Mouse (Mus musculus): Measurements from ENCODE around the gene Bst1. TPM values are rescaled to one million over a fixed set of nuclear protein-coding genes. Genes with fewer than 3 reads are reported as not detected.

Bst1 gene
- polyA plus RNA-seq, 1 experiment from 2014 or later, result not detected

DNA sequence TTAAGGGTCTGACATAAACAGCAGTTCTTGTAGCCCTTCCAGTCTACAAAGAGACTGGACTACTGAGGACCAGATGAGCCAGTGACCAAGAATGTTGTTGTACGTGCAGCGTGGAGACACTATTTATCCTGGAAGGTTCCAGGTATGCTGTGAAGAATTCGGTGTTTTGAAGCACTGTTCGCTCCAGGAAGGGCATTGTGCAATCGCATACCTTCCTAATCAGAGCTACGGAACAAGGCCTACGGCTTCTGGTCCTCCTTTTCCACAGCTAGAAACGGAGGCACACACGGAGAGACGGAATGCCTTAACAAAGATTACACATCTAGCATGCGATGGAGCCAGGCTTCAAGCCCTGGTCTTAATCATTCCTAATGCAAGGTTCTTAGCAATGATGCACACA is 2.1 kb downstream of the Bst1 start:
- H3K9me3 ChIP-seq (replicated peaks), result no peaks in the 10 kb centered on the region
- no peak overlapping the region for H3K4me3 ChIP-seq
- H3K4me1 ChIP-seq, result no peaks in the 10 kb centered on the region
- no peaks in the 10 kb centered on the region for H3K27me3 ChIP-seq
- no peak overlapping the region for H3K4me2 ChIP-seq
- no peak overlapping the region for H3K9ac ChIP-seq
- WGBS, result 93% methylated on average over 11 of the region's 11 CpGs
- no peaks in the 10 kb centered on the region for H3K36me3 ChIP-seq (ENCODE audit: poor library complexity, severe bottlenecking)
- no peak overlapping the region for H3K27ac ChIP-seq
- ATAC-seq, result no peak

DNA sequence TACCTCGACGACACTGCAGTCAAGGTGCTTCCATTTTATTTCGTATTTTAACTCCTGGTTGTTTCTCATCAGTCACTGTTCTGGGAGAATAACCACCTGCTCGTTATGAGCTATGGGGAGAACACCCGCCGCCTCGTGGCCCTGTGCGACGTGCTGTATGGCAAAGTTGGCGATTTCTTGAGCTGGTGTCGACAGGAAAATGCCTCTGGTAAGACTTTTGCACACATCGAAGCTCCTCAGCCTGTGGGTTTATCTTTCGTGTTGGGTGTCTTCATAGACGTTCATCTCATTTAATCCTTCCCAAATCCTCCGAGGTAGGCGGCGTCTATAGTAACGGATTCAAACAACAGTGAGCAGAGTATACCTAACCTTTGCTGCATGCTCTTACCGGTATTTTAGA is 2.9 kb downstream of the Bst1 start, which contains the start of gene Fbxl5:
Gene Fbxl5, minus strand, starts transcription at position 101 of the 400 bp plus-strand sequence.
- Histone ChIP-seq H3K4me2 (no peak within 1 kb of the TSS), H3K27me3 (no peaks in the 10 kb centered on the region), H3K4me1 (no peaks in the 10 kb centered on the region), H3K9ac (no peak within 1 kb of the TSS), H3K4me3 (no peak within 1 kb of the TSS), H3K36me3 (ENCODE audit: poor library complexity, severe bottlenecking) (no peaks in the 10 kb centered on the region), H3K27ac (no peak within 1 kb of the TSS), H3K9me3 (replicated peaks) (no peaks in the 10 kb centered on the region)
- no peak for ATAC-seq
- 83% methylated on average over 19 of the region's 19 CpGs for WGBS

DNA sequence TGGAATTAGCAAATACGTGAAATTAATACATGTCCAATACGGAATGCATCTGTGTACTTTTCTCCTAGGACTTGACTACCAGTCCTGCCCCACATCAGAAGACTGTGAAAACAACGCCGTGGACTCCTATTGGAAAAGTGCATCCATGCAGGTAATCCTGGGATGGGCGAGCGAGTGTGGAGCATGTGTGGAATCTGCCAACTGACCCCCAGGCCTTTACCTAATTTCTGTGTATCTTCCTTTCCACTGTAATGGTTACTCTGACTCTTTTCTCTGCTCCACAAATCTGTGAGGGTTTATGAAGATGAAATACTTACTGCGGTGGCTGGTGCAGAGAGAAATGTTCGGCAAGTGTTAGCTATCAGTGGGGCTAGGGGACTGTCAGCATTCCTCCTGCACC is 3.5 kb downstream of the Bst1 start:
- WGBS, result 74% methylated on average over 8 of the region's 8 CpGs
- H3K9me3 ChIP-seq (replicated peaks), result no peaks in the 10 kb centered on the region
- no peak overlapping the region for H3K4me2 ChIP-seq
- no peak overlapping the region for H3K4me3 ChIP-seq
- no peak overlapping the region for H3K27ac ChIP-seq
- H3K4me1 ChIP-seq, result no peaks in the 10 kb centered on the region
- H3K27me3 ChIP-seq, result no peaks in the 10 kb centered on the region
- no peak overlapping the region for H3K9ac ChIP-seq
- no peak for ATAC-seq
- H3K36me3 ChIP-seq (ENCODE audit: poor library complexity, severe bottlenecking), result no peaks in the 10 kb centered on the region

DNA sequence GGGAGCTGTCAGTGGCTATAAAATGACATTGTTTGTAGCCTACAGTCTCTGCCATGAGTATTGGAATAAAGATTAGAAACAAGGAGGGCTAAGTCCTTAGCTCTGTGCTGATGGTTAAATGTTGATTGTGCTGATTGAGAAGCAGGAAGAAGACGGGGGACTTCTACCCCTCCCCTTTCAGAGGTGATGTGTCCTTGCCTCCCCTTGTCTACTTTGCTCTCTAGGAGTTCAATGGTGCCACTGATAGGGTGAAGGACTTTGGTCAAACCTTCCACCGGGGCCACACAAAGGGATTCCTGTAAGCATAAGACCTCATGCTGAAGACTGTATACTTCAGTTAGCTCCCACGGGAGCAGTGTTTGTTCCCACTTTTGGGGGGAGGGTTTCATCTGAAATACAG is 4.1 kb downstream of the Bst1 start:
- Histone ChIP-seq H3K4me1 (no peaks in the 10 kb centered on the region), H3K36me3 (ENCODE audit: poor library complexity, severe bottlenecking) (no peaks in the 10 kb centered on the region), H3K9ac (no peak overlapping the region), H3K4me2 (no peak overlapping the region), H3K27ac (no peak overlapping the region), H3K9me3 (replicated peaks) (no peaks in the 10 kb centered on the region), H3K27me3 (no peaks in the 10 kb centered on the region), H3K4me3 (no peak overlapping the region)
- ATAC-seq, result no peak
- 88% methylated on average over 3 of the region's 3 CpGs for WGBS

DNA sequence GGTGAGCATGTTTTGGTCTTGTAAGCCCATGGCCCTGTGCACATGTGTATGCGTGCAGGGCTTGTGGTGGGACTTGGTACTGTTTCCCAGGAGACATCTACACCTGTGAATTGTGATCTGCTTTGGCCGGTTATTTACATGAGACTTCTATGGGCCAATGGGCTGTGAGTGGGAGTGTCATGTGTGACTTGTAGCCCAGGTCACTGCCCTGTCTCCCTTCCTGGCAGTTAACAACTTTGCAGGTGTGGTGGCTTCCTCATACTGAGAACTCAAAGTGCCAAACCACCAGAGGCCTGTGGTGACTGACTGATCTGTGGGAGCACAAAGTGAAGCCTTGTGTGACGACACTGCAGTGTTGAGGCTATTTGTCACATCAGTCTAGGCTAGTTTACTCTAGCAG is 5.9 kb downstream of the Bst1 start:
- H3K36me3 ChIP-seq (ENCODE audit: poor library complexity, severe bottlenecking), result no peaks in the 10 kb centered on the region
- 91% methylated on average over 3 of the region's 3 CpGs for WGBS
- no peaks in the 10 kb centered on the region for H3K9me3 ChIP-seq (replicated peaks)
- H3K4me3 ChIP-seq, result no peak overlapping the region
- H3K27me3 ChIP-seq, result no peaks in the 10 kb centered on the region
- no peak overlapping the region for H3K9ac ChIP-seq
- no peaks in the 10 kb centered on the region for H3K4me1 ChIP-seq
- ATAC-seq, result no peak
- H3K4me2 ChIP-seq, result no peak overlapping the region
- H3K27ac ChIP-seq, result no peak overlapping the region

DNA sequence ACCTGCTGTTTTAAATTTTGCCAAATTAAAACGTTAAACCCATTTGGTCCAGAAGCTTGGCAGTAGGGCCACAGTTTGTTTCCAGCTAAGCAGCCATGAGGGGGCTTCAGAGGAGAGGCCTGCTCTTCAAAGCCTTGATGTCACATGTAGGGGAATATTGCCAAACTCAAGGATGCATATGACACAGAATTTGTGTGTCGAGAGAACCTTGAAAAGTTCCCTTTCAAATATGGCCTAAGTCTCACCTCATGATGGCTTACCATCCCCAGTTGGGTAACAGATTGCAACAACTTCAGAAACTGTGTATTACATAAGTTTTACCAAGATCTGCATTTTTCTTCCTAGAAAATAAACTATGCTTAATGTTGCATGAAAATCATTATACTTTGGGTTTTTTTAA is 8.2 kb downstream of the Bst1 start:
- H3K9ac ChIP-seq, result no peak overlapping the region
- no peaks in the 10 kb centered on the region for H3K27me3 ChIP-seq
- ATAC-seq, result no peak
- H3K9me3 ChIP-seq (replicated peaks), result no peaks in the 10 kb centered on the region
- no peak overlapping the region for H3K4me2 ChIP-seq
- H3K36me3 ChIP-seq (ENCODE audit: poor library complexity, severe bottlenecking), result no peaks in the 10 kb centered on the region
- no peaks in the 10 kb centered on the region for H3K4me1 ChIP-seq
- no peak overlapping the region for H3K4me3 ChIP-seq
- WGBS, result 92% methylated on average over 2 of the region's 2 CpGs
- H3K27ac ChIP-seq, result no peak overlapping the region

DNA sequence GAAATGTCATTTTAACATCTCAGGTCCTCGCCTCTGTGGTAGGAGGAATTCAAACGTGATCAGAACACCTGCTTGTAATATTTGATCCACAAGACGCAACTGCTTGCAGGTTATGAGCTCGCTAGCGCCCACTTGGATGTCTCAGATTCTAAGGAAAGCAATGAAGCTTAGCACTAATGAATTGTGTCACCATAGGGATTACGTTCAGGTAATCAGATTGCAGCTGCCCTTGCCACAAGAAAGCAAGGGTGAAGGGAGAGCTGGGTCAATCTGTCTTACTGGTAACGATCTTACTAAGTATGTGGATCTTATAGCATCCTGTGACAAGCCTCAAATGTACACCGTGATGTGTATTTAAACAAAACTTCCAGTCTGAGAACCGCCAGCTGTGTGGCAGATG is 8.7 kb downstream of the Bst1 start:
- ATAC-seq, result no peak

DNA sequence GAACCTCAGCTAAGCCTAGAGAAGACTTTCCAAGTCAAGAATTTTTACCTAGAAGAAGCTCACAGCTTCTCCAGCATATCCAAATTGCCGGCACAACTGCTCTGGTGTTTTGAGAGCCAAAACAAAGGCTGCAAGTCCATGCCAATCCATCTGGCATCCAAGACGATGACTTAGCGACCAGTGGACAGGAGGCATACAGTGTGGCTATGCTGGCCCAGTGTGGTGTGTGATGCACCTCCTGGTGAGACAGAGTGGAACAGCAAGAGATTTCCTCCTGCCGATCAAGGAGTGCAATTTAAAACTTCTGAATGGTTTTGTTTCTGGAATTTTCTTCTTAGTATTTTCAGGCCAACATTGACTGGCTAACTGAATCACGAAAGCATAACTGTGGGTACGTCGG is 17.9 kb downstream of the Bst1 start:
- no peak for ATAC-seq
- 90% methylated on average over 7 of the region's 7 CpGs for WGBS

More for the DNA sequence above, 8.7 kb downstream of the Bst1 start:
- Histone ChIP-seq H3K9me3 (replicated peaks) (no peaks in the 10 kb centered on the region), H3K9ac (no peak overlapping the region), H3K36me3 (ENCODE audit: poor library complexity, severe bottlenecking) (no peaks in the 10 kb centered on the region), H3K27ac (no peak overlapping the region), H3K4me2 (no peak overlapping the region), H3K4me3 (no peak overlapping the region), H3K4me1 (no peaks in the 10 kb centered on the region), H3K27me3 (no peaks in the 10 kb centered on the region)
- 78% methylated on average over 9 of the region's 9 CpGs for WGBS

DNA sequence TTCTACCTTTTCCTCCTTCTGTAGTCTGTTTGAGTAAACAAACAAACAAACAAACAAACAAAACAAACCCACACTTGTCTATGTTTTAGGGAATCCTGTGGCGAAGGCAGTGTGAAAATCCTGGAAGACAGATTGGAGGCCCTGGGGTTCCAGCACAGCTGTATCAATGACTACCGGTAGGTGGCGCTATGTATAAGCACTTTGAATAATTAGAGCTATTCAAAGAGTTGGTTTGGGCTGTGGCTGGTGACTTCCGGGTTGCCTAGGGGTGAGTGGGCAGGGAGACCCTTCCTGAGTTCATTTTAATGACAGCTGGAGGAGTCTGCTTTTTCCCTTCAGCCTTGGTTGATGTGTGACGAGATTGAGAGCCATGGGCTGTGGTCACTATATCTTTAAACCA is 18.7 kb downstream of the Bst1 start:
- Histone ChIP-seq H3K27ac (no peak overlapping the region), H3K4me3 (no peak overlapping the region), H3K4me2 (no peak overlapping the region), H3K4me1 (no peaks in the 10 kb centered on the region), H3K9me3 (replicated peaks) (no peaks in the 10 kb centered on the region), H3K36me3 (ENCODE audit: poor library complexity, severe bottlenecking) (no peaks in the 10 kb centered on the region), H3K9ac (no peak overlapping the region), H3K27me3 (no peaks in the 10 kb centered on the region)
- no peak for ATAC-seq
- 47% methylated on average over 5 of the region's 5 CpGs for WGBS

More for the DNA sequence above, 17.9 kb downstream of the Bst1 start:
- Histone ChIP-seq H3K9ac (no peak overlapping the region), H3K4me3 (no peak overlapping the region), H3K36me3 (ENCODE audit: poor library complexity, severe bottlenecking) (no peaks in the 10 kb centered on the region), H3K4me1 (no peaks in the 10 kb centered on the region), H3K4me2 (no peak overlapping the region), H3K27me3 (no peaks in the 10 kb centered on the region), H3K9me3 (replicated peaks) (no peaks in the 10 kb centered on the region), H3K27ac (no peak overlapping the region)

DNA sequence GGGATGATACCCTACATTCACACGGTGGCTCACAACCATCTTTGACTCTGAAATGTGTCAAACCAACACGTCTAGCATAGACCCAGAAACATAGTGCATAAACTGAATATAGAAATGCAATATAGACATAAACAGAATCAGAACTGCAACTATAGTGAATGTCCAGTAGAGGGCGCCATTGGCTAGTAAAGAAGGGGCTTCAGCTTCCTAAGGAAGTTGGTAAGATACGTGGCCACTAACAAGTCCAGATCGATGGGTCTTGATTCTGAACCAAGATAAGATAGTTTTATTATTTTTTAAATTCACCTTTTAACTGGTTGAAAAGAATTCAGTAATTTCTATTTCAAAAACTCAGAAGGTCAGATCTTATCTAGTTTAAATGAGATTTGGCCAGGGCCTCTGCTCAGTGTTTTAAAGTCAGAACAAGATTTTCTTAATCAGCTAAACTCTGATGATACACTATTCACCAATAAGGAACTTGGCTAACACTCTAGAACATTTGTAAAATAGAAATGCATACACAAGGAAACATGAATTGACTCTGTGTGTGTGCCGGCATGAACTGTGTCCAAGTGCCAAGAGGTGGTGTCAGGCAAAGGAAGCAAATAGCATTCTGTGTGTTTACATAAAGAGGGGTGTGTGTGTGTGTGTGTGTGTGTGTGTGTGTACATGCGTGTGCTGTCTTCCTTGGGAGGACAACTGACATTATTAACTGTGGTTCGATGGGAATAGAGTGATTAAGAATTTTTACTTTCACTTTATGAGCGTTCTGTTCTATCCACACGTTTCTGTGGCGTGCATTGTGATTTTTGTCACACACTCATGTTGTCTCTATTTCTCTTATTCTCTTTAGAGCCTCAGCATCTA is 22.7 kb downstream of the Bst1 start:
- H3K4me3 ChIP-seq, result no peak overlapping the region
- no peak overlapping the region for H3K27ac ChIP-seq
- no peaks in the 10 kb centered on the region for H3K9me3 ChIP-seq (replicated peaks)
- H3K36me3 ChIP-seq (ENCODE audit: poor library complexity, severe bottlenecking), result no peaks in the 10 kb centered on the region
- no peaks in the 10 kb centered on the region for H3K27me3 ChIP-seq
- WGBS, result 49% methylated on average over 11 of the region's 11 CpGs
- H3K4me1 ChIP-seq, result no peaks in the 10 kb centered on the region
- peak; percentile 59; the same call in 1 of the 2 replicates for ATAC-seq
- no peak overlapping the region for H3K9ac ChIP-seq
- H3K4me2 ChIP-seq, result no peak overlapping the region

DNA sequence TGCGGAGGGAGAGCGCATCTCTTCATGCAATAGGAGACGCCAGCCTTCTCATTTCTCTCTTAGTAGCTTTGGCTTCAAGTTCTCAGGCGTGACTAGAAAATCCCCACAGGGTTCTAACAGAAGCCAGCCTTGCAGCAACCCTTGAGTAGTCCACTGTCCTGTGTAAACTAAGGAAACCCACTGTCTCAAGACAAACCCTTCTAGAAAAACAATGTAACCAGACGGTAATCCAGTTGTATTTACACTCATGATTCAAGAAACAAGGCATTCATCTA is 23.3 kb downstream of the Bst1 start:
- Histone ChIP-seq H3K4me2 (no peak overlapping the region), H3K9me3 (replicated peaks) (no peaks in the 10 kb centered on the region), H3K27ac (no peak overlapping the region), H3K4me3 (no peak overlapping the region), H3K27me3 (no peaks in the 10 kb centered on the region), H3K9ac (no peak overlapping the region), H3K4me1 (no peaks in the 10 kb centered on the region), H3K36me3 (ENCODE audit: poor library complexity, severe bottlenecking) (no peaks in the 10 kb centered on the region)
- 85% methylated on average over 5 of the region's 5 CpGs for WGBS
- no peak for ATAC-seq

DNA sequence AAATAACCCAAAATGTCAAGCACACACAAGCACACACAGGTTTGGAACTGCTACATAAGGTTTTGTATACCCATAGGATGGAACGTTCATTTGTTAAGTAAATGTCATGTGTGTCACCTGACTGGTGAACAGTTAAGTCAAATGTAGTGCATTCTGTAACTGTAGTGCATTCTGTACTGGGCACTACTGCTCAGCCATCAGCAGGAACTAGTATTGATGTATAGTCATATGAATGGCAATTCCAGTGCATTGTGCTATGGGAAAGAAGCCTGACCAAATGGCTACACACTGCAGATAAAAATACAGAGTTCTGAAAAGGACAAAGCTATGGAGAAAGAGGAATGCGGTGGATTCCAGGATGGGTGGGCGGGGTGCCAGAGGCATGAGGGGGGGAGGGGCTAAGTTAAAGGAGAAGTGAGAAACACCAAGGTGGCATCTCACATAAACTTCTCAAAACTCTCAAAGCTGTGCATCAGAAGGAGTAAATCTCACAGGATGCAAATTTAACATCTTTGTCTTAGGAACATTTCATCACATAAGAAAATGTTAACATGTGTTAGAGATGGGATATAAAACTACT is 24.0 kb downstream of the Bst1 start:
- no peak for ATAC-seq
- Histone ChIP-seq H3K9ac (no peak overlapping the region), H3K4me3 (no peak overlapping the region), H3K9me3 (replicated peaks) (no peaks in the 10 kb centered on the region), H3K27me3 (no peaks in the 10 kb centered on the region), H3K4me1 (no peaks in the 10 kb centered on the region), H3K36me3 (ENCODE audit: poor library complexity, severe bottlenecking) (no peaks in the 10 kb centered on the region), H3K4me2 (no peak overlapping the region), H3K27ac (no peak overlapping the region)
- WGBS, result 68% methylated on average over 3 of the region's 3 CpGs

DNA sequence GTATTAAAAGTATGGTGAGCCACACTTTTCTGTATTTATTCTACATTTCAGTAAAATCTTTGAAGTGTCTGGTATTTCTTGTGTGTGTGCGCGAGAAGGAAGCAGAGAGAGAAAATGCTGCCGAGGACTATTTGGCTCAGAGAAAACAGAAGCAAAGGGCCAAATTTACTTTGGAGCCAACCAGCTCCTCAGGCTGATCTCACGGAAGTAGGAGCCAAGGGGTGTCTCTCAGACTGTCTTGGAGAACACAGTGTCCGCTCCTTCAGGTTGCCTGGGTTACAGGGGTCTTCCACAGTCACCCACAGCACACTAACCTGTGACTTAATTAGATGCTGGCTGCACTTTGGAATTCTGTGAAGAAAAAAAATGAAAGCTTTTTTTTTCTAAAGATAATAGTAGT is 26.4 kb downstream of the Bst1 start:
- Histone ChIP-seq H3K9me3 (replicated peaks) (no peaks in the 10 kb centered on the region), H3K4me1 (no peaks in the 10 kb centered on the region), H3K36me3 (ENCODE audit: poor library complexity, severe bottlenecking) (no peaks in the 10 kb centered on the region), H3K27ac (no peak overlapping the region), H3K27me3 (no peaks in the 10 kb centered on the region), H3K4me2 (no peak overlapping the region), H3K9ac (no peak overlapping the region), H3K4me3 (no peak overlapping the region)
- ATAC-seq, result no peak
- 87% methylated on average over 5 of the region's 5 CpGs for WGBS
